Mouse (Mus musculus): ENCODE measurements around the gene Sap30bp.

- no peak for TF ChIP-seq CTCF (IDR thresholded peaks at IDR 0.05)
- TF ChIP-seq EP300 (IDR thresholded peaks at IDR 0.05; ENCODE audit: insufficient read depth, low read depth, low read length) = no peak
- no peak for TF ChIP-seq POLR2A (IDR thresholded peaks at IDR 0.05; ENCODE audit: insufficient read depth, low read depth, low read length)
These were observed 34.6 kb upstream of the Sap30bp start for GRCm38 (mm10) chr11:115898446-115898845.
